8 mouse cellular contexts compared by ENCODE assay signal in genomic region chr4:154856480-154856837, GRCm38 (mm10). TPM values are rescaled to one million over a fixed set of nuclear protein-coding genes. Genes with fewer than 3 reads are reported as not detected.
DNase-seq lines count a peak whose midpoint lies in the region; ATAC-seq and TF ChIP-seq lines count a peak whose summit lies in the region.

No protein-coding gene starts in this region.

- intact Hi-C loops in gastrocnemius, adult 2 months (cut with DNase I): no loop called here

- peak overlapping the region; percentile 69 for H3K4me3 ChIP-seq in gastrocnemius, adult 2 months
- H3K4me3 ChIP-seq in neural tube, embryonic 11.5 days (ENCODE audit: low read depth, low read length): peak overlapping the region; percentile 45
- peak overlapping the region; percentile 50 for H3K4me3 ChIP-seq in liver, embryonic 11.5 days (ENCODE audit: low read depth, low read length)
- peak overlapping the region; percentile 47 for H3K4me3 ChIP-seq in stomach, postnatal 0 days (ENCODE audit: low read depth, low read length)

- TF ChIP-seq CTCF in gastrocnemius, adult 2 months (IDR thresholded peaks at IDR 0.05): no peak
- no peak for TF ChIP-seq CTCF in stomach, postnatal 0 days (IDR thresholded peaks at IDR 0.05; ENCODE audit: low read depth)

- no peaks in the 10 kb centered on the region for H3K9me3 ChIP-seq in neural tube, embryonic 11.5 days (ENCODE audit: control insufficient read depth, low read length)
- no peaks in the 10 kb centered on the region; the same call in 1 of the 2 replicates for H3K9me3 ChIP-seq in liver, embryonic 11.5 days (ENCODE audit: control insufficient read depth, low read length)
- no peaks in the 10 kb centered on the region for H3K9me3 ChIP-seq in stomach, postnatal 0 days (ENCODE audit: control insufficient read depth, low read length)

- H3K27ac ChIP-seq in gastrocnemius, adult 2 months: peak overlapping the region; percentile 63; the same call in 1 of the 2 replicates
- 0 out of 2 replicates have a peak overlapping the region, but pooled peaks have one; percentile 29 for H3K27ac ChIP-seq in neural tube, embryonic 11.5 days (ENCODE audit: low read depth, low read length)
- no peak overlapping the region for H3K27ac ChIP-seq in liver, embryonic 11.5 days (ENCODE audit: low read depth, low read length)
- no peak overlapping the region for H3K27ac ChIP-seq in stomach, postnatal 0 days (replicated peaks)

- H3K4me1 ChIP-seq in neural tube, embryonic 11.5 days (ENCODE audit: control insufficient read depth, insufficient read depth, low read length): no peaks in the 10 kb centered on the region
- no peaks in the 10 kb centered on the region for H3K4me1 ChIP-seq in liver, embryonic 11.5 days (replicated peaks; ENCODE audit: control insufficient read depth, insufficient read depth, low read length)
- H3K4me1 ChIP-seq in stomach, postnatal 0 days (replicated peaks; ENCODE audit: control insufficient read depth, insufficient read depth): no peaks in the 10 kb centered on the region

- no peak for DNase-seq in gastrocnemius, adult 2 months
- DNase-seq in gastrocnemius, postnatal 10 days: no peak
- no peak for DNase-seq in neural tube, embryonic 11.5 days (ENCODE audit: low spot score)
- DNase-seq in neural tube, embryonic 10.5 days (ENCODE audit: extremely low spot score, low spot score): no peak
- DNase-seq in liver, embryonic 11.5 days (ENCODE audit: low spot score): no peak
- DNase-seq in stomach, postnatal 0 days (ENCODE audit: low spot score): no peak
- no peak for DNase-seq in frontal cortex, postnatal 14 days (ENCODE audit: low spot score in 2 of 2)
- no peak for DNase-seq in yolk sac, embryonic 10.5 days (ENCODE audit: low spot score)

- no peak for TF ChIP-seq EP300 in stomach, postnatal 0 days (optimal IDR thresholded peaks at IDR 0.05)

- 19% methylated on average over 9 of the region's 9 CpGs for WGBS in neural tube, embryonic 11.5 days
- 20% methylated on average over 9 of the region's 9 CpGs for WGBS in liver, embryonic 11.5 days
- WGBS in stomach, postnatal 0 days: 15% methylated on average over 9 of the region's 9 CpGs

- no peaks in the 10 kb centered on the region for H3K36me3 ChIP-seq in neural tube, embryonic 11.5 days (ENCODE audit: control insufficient read depth, insufficient read depth, low read length)
- H3K36me3 ChIP-seq in liver, embryonic 11.5 days (ENCODE audit: control insufficient read depth, insufficient read depth, low read length): no peaks in the 10 kb centered on the region
- H3K36me3 ChIP-seq in stomach, postnatal 0 days (ENCODE audit: control insufficient read depth, insufficient read depth, low read length): no peaks in the 10 kb centered on the region

- ATAC-seq in neural tube, embryonic 11.5 days (ENCODE audit: insufficient read depth, low FRiP score, low TSS enrichment): no peak
- ATAC-seq in liver, embryonic 11.5 days (replicated peaks; ENCODE audit: low FRiP score): 0 out of 2 replicates have a peak, but pooled peaks have one; percentile 11
- no peak for ATAC-seq in stomach, postnatal 0 days (ENCODE audit: low FRiP score, low TSS enrichment)

- H3K27me3 ChIP-seq in neural tube, embryonic 11.5 days (ENCODE audit: control insufficient read depth, insufficient read depth, low read length): peaks cover 18% of the 10 kb centered on the region
- peaks cover 48% of the 10 kb centered on the region for H3K27me3 ChIP-seq in liver, embryonic 11.5 days (replicated peaks; ENCODE audit: control insufficient read depth, insufficient read depth, low read length)
- H3K27me3 ChIP-seq in stomach, postnatal 0 days (ENCODE audit: control insufficient read depth, insufficient read depth, low read length): peaks cover 5% of the 10 kb centered on the region; the same call in 1 of the 2 replicates

- H3K9ac ChIP-seq in neural tube, embryonic 11.5 days (ENCODE audit: low read length): peak overlapping the region; percentile 60
- 0 out of 2 replicates have a peak overlapping the region, but pooled peaks have one; percentile 25 for H3K9ac ChIP-seq in liver, embryonic 11.5 days (ENCODE audit: low read depth, low read length)
- H3K9ac ChIP-seq in stomach, postnatal 0 days (ENCODE audit: low read length): peak overlapping the region; percentile 43

- peak overlapping the region; percentile 84 for H3K4me2 ChIP-seq in neural tube, embryonic 11.5 days (ENCODE audit: low read depth)
- H3K4me2 ChIP-seq in liver, embryonic 11.5 days: peak overlapping the region; percentile 75
- H3K4me2 ChIP-seq in stomach, postnatal 0 days (replicated peaks; ENCODE audit: low read depth): peak overlapping the region; percentile 85

RNA-seq across cellular contexts. Expression of gene Mmel1, which starts 12.9 kb away (rescaled TPM):
- total RNA-seq in gastrocnemius, adult 2 months (2021): not detected
- total RNA-seq in gastrocnemius, postnatal 10 days (2021): under 1 TPM; 0.68 to 0.78 TPM
- 0.50 and 0.72 TPM in 2 replicates for polyA plus RNA-seq in neural tube, embryonic 11.5 days (2014; fragmentation: Nextera tagmentation; extraction: Ambion mirVana)
- 0.25 and 0.31 TPM in 2 replicates for polyA plus RNA-seq in liver, embryonic 11.5 days (2014; fragmentation: Nextera tagmentation; extraction: Ambion mirVana)
- polyA plus RNA-seq in stomach, postnatal 0 days (2015; fragmentation: Nextera tagmentation; extraction: Ambion mirVana): not detected in 2 replicates

RNA-seq across cellular contexts. Expression of gene Ttc34, which starts 19.2 kb away (rescaled TPM):
- total RNA-seq in gastrocnemius, adult 2 months (2021): not detected
- not detected for total RNA-seq in gastrocnemius, postnatal 10 days (2021)
- 0.38 and 0.39 TPM in 2 replicates for polyA plus RNA-seq in neural tube, embryonic 11.5 days (2014; fragmentation: Nextera tagmentation; extraction: Ambion mirVana)
- 0.10 TPM in 1 of 2 replicates, not detected in the other for polyA plus RNA-seq in liver, embryonic 11.5 days (2014; fragmentation: Nextera tagmentation; extraction: Ambion mirVana)
- polyA plus RNA-seq in stomach, postnatal 0 days (2015; fragmentation: Nextera tagmentation; extraction: Ambion mirVana): 0.06 and 0.10 TPM in 2 replicates

RNA-seq across cellular contexts. Expression of gene Fam213b, which starts 42.5 kb away (rescaled TPM):
- total RNA-seq in gastrocnemius, adult 2 months (2021): 100 to 1,000 TPM in 1 of 2 experiments, 10 to 100 TPM in 1; 67.9 to 100 TPM
- total RNA-seq in gastrocnemius, postnatal 10 days (2021): 100 to 1,000 TPM; 121 to 143 TPM
- 40.2 and 42.1 TPM in 2 replicates for polyA plus RNA-seq in neural tube, embryonic 11.5 days (2014; fragmentation: Nextera tagmentation; extraction: Ambion mirVana)
- 17.4 and 20.1 TPM in 2 replicates for polyA plus RNA-seq in liver, embryonic 11.5 days (2014; fragmentation: Nextera tagmentation; extraction: Ambion mirVana)
- polyA plus RNA-seq in stomach, postnatal 0 days (2015; fragmentation: Nextera tagmentation; extraction: Ambion mirVana): 62.1 and 65.4 TPM in 2 replicates

Comparison
In these comparisons a context has a peak if more than half of its experiments do, and no peak if none do; other contexts are left out.
1. H3K27ac ChIP-seq: peak in gastrocnemius, adult 2 months (single experiment) and neural tube, embryonic 11.5 days (single experiment); none in liver, embryonic 11.5 days (single experiment) and stomach, postnatal 0 days (single experiment).
2. Peak in every context shown above with its lines, with median percentiles within 50 percentile points of each other: H3K4me3 ChIP-seq, H3K4me2 ChIP-seq and H3K9ac ChIP-seq.